Mouse (Mus musculus) cerebellum, adult 8-10 months (tissue): ENCODE measurements around the gene Zfp839.

Experiments used
- DNase-seq: peaks from one replicate; pipeline ENCODE4 v3.0.0; 2022

The Zfp839 gene

DNA sequence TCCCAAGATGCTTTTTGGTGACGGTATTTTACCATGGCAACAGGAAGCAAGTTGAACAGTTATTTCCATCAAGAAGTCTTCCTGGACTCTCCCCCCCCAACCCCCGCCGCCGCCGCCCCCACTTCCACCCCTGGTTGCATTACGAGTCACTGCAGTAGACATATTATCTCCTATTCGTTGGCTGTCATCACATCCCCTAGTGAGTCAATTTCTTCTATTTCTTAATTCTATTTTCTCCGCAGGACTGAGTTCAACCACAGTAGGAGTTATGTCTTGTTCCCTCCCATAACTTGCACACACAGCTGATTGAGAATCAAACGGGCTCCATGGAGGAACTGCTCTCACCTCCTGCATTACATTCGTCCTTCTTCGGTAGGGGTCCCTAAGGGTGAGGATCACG lies 38.1 kb downstream of the Zfp839 start:
- no peak for DNase-seq

- DNase-seq, result no peak
Measured at GRCm38 (mm10) chr12:110888606-110889005, 38.6 kb downstream of the Zfp839 start.

DNA sequence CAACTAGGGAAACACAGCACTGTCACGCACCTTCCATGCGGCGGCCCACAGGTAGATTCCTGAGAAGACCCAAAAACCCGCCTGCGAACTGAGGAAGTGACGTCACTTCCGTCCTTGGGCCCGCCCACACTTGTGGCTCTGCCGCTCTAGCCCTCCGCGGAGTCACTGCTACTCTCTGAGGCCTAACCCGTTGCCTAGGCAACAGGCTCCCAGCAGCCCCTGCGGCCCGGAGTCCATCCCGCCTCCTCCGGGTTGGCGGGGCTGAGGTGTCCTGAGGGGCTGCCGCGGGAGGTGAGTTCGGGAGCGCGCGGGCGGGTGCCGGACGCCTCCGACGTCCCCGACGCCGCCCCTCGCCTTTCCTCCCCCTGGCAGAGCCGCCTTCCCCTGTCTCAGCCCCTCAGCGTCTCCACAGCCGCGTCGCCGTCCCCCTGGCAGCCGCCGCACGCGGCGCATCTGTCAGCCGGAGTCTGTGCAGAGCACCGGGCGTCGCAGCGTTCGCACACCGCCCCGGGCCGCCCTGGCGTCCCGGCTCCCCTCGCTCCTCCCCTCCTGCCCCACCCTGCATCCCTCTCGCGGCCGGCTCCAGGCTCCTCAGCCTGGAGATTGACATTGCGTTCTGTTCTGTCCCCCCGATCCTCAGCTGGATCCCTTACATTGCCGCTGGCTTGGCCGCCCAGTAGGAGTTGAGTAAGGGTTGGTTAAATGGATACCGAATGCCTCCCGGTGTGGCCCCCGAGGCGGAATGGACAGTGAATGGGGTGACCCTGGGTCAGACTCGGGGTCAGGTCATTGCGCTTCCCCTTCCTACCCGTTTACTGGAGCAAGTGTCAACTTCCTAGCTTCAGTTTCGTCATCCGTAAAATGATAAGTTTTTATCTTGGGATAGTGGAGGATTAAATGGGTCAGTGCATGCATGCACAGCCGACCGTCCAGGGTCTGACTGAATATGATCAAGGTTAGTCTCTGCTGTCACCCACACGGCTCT lies 39.3 kb downstream of the Zfp839 start, which contains the start of the genes Cinp and Tecpr2:
Cinp (minus strand) TSS at position 110 of the 985 bp plus-strand sequence.
Tecpr2 (plus strand) TSS at position 229 of the 985 bp plus-strand sequence.
- DNase-seq, result peak; percentile 93

- no peak for DNase-seq
Measured at GRCm38 (mm10) chr12:110891887-110892286, 41.8 kb downstream of the Zfp839 start.

DNA sequence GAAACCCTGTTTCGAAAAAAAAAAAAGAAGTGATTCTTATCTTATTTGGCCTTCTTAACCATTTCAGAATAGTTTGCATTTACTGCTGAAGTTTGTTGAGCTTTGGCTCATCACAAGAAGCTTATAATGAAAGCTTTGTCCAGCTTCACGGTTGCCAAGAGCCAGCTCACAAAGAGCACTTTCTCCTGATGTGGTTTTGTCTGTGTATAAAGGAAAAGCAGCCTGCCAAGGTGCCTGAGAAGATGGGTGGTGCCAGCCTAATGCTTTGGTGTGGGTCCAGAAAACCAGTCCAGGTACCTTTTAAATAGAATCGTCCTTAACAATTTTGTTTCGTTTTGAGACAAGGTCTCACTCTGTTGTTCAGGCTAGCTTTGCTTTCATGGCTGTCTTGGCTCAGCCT lies 52.1 kb downstream of the Zfp839 start:
- no peak for DNase-seq

- DNase-seq, result no peak
Measured at GRCm38 (mm10) chr12:110903536-110903935, 53.5 kb downstream of the Zfp839 start.

DNA sequence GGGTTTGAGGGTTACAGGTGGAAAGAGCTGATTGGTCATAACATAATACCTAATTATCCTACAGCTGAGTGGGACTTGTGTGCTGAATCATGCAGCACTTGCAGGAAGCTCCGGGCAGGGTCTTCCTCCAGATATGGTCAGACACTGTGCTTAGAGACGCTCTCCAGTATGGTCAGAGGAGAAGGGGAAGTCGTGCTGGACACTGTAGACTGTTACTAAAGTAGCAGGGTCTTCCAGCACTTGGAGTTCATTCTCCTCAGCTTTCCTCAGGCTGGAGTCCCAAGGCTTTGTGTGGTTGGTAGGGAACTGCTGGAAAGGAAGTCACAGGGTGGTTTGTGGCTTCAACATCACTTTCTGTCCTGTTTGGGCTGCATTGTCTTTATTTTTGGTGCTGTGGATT lies 57.8 kb downstream of the Zfp839 start:
- no peak for DNase-seq

GRCm38 (mm10) chr12:110909962-110910361 lies 59.9 kb downstream of the Zfp839 start:
- DNase-seq, result no peak

DNA sequence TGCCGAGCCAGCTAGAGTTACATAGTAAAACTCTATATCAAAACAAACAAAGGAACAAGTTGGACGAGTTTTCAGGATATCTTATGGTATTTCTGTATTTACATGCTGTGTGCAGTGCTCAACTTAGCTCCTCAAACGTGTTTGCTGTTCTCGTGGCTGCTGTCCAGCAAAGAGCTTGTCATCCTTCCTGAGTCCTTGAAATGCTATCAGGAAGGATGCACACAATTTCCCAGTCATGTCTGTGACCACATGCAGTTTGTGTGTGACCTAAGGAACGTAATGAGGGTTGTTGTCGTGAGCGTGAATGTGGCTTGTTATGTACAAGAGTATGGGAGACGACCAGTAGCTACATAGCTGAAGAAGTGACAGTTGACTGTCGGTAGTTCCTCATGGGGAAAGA lies 65.7 kb downstream of the Zfp839 start:
- DNase-seq, result no peak
